In genomic region chr7:18883991-18884744, GRCm38 (mm10) we compare ENCODE assay signal across 11 mouse cellular contexts. TPM values are rescaled to one million over a fixed set of nuclear protein-coding genes. Genes with fewer than 3 reads are reported as not detected.
DNase-seq lines count a peak whose midpoint lies in the region; ATAC-seq and TF ChIP-seq lines count a peak whose summit lies in the region.
"Had no signal": no experiment of that assay in that cellular context is flagged by ENCODE, and none has a peak within 500 bp of the region (broad histone marks: within the 10 kb centered on the region; RNA-seq: fewer than 3 reads in every experiment).

No protein-coding gene starts in this region.

- WGBS in neural tube, embryonic 13.5 days = 65% methylated on average over 9 of the region's 9 CpGs
- 68% methylated on average over 9 of the region's 9 CpGs for WGBS in midbrain, embryonic 15.5 days

- H3K36me3 ChIP-seq in neural tube, embryonic 13.5 days = no peaks in the 10 kb centered on the region
- H3K36me3 ChIP-seq in midbrain, embryonic 15.5 days (replicated peaks) = no peaks in the 10 kb centered on the region

- no peak overlapping the region for H3K4me3 ChIP-seq in neural tube, embryonic 13.5 days
- H3K4me3 ChIP-seq in cortical plate, adult 2 months (ENCODE audit: insufficient read depth, low read length) = peak overlapping the region; percentile 8; the same call in 1 of the 2 replicates
- H3K4me3 ChIP-seq in midbrain, embryonic 15.5 days = no peak overlapping the region

- H3K27ac ChIP-seq in neural tube, embryonic 13.5 days (replicated peaks) = 0 out of 2 replicates have a peak overlapping the region, but pooled peaks have one; percentile 7
- H3K27ac ChIP-seq in cortical plate, adult 2 months (ENCODE audit: insufficient read depth, low read length) = peak overlapping the region; percentile 23; the same call in 1 of the 2 replicates
- H3K27ac ChIP-seq in midbrain, embryonic 15.5 days = no peak overlapping the region

- H3K4me2 ChIP-seq in neural tube, embryonic 13.5 days = no peak overlapping the region
- H3K4me2 ChIP-seq in midbrain, embryonic 15.5 days = no peak overlapping the region

- peaks cover 5% of the 10 kb centered on the region; the same call in 1 of the 2 replicates for H3K4me1 ChIP-seq in neural tube, embryonic 13.5 days (replicated peaks)
- no peaks in the 10 kb centered on the region for H3K4me1 ChIP-seq in cortical plate, adult 2 months (ENCODE audit: control insufficient read depth, insufficient read depth, low read length)
- no peaks in the 10 kb centered on the region for H3K4me1 ChIP-seq in midbrain, embryonic 15.5 days

- no peak for TF ChIP-seq CTCF in cortical plate, adult 2 months (IDR thresholded peaks at IDR 0.05; ENCODE audit: extremely low read depth, insufficient read depth, low read length)

- no peaks in the 10 kb centered on the region for H3K9me3 ChIP-seq in neural tube, embryonic 13.5 days
- no peaks in the 10 kb centered on the region for H3K9me3 ChIP-seq in midbrain, embryonic 15.5 days

- no peak overlapping the region for H3K9ac ChIP-seq in neural tube, embryonic 13.5 days
- H3K9ac ChIP-seq in midbrain, embryonic 15.5 days = no peak overlapping the region

- no peak for ATAC-seq in neural tube, embryonic 13.5 days (ENCODE audit: low read depth)
- no peak for ATAC-seq in midbrain, embryonic 15.5 days (replicated peaks)

- peak; percentile 39; the same call in 1 of the 2 replicates for TF ChIP-seq POLR2A in cortical plate, adult 2 months (IDR thresholded peaks at IDR 0.05; ENCODE audit: extremely low read depth, insufficient read depth, low read length)

- no peak for DNase-seq in neural tube, embryonic 10.5 days (ENCODE audit: extremely low spot score, low spot score)
- peak; percentile 64 to 73 for DNase-seq in lung, adult 18-20 months
- peak; percentile 56 to 74 for DNase-seq in spleen, postnatal 4 days (ENCODE audit: low spot score in 2 of 2)
- no peak for DNase-seq in frontal cortex, adult 2 months (ENCODE audit: extremely low spot score in 1 of 2, low spot score in 1 of 2)
- no peak for DNase-seq in cerebellum, postnatal 25 days
- DNase-seq: kidney, adult 8-10 months; midbrain, embryonic 14.5 days; thymus, postnatal 36 days had no signal

- H3K27me3 ChIP-seq in neural tube, embryonic 13.5 days = no peaks in the 10 kb centered on the region
- H3K27me3 ChIP-seq in midbrain, embryonic 15.5 days (replicated peaks) = no peaks in the 10 kb centered on the region

RNA-seq across cellular contexts. Expression of gene Pglyrp1, which starts 13.0 kb away (rescaled TPM):
- polyA plus RNA-seq in neural tube, embryonic 13.5 days (2015; fragmentation: Nextera tagmentation; extraction: Ambion mirVana) = 12.6 and 12.8 TPM in 2 replicates
- 15.7 and 16.0 TPM in 2 replicates for polyA plus RNA-seq in cortical plate, adult 2 months (2012; rRNA removed)
- 27.0 and 27.3 TPM in 2 replicates for polyA plus RNA-seq in midbrain, embryonic 15.5 days (2015; fragmentation: Nextera tagmentation; extraction: Ambion mirVana)
- polyA plus RNA-seq in frontal cortex, adult 2 months (2012; rRNA removed) = 17.5 and 20.5 TPM in 2 replicates

RNA-seq across cellular contexts. Expression of gene Ccdc61, which starts 26.0 kb away (rescaled TPM):
- polyA plus RNA-seq in neural tube, embryonic 13.5 days (2015; fragmentation: Nextera tagmentation; extraction: Ambion mirVana) = 19.7 and 23.0 TPM in 2 replicates
- polyA plus RNA-seq in cortical plate, adult 2 months (2012; rRNA removed) = 14.7 and 15.8 TPM in 2 replicates
- polyA plus RNA-seq in midbrain, embryonic 15.5 days (2015; fragmentation: Nextera tagmentation; extraction: Ambion mirVana) = 24.6 and 25.8 TPM in 2 replicates
- polyA plus RNA-seq in frontal cortex, adult 2 months (2012; rRNA removed) = 11.7 and 15.4 TPM in 2 replicates

RNA-seq across cellular contexts. Expression of gene Nova2, which starts 41.5 kb away (rescaled TPM):
- 9.7 and 10.7 TPM in 2 replicates for polyA plus RNA-seq in neural tube, embryonic 13.5 days (2015; fragmentation: Nextera tagmentation; extraction: Ambion mirVana)
- polyA plus RNA-seq in cortical plate, adult 2 months (2012; rRNA removed) = 22.3 and 23.3 TPM in 2 replicates
- polyA plus RNA-seq in midbrain, embryonic 15.5 days (2015; fragmentation: Nextera tagmentation; extraction: Ambion mirVana) = 15.2 and 15.9 TPM in 2 replicates
- polyA plus RNA-seq in frontal cortex, adult 2 months (2012; rRNA removed) = 25.0 and 27.0 TPM in 2 replicates

RNA-seq across cellular contexts. Expression of gene Mill2, which starts 44.4 kb away (rescaled TPM):
- polyA plus RNA-seq in neural tube, embryonic 13.5 days (2015; fragmentation: Nextera tagmentation; extraction: Ambion mirVana) = 0.17 and 0.59 TPM in 2 replicates
- 2.5 and 2.6 TPM in 2 replicates for polyA plus RNA-seq in cortical plate, adult 2 months (2012; rRNA removed)
- polyA plus RNA-seq in midbrain, embryonic 15.5 days (2015; fragmentation: Nextera tagmentation; extraction: Ambion mirVana) = 0.73 and 0.85 TPM in 2 replicates
- 2.3 and 3.4 TPM in 2 replicates for polyA plus RNA-seq in frontal cortex, adult 2 months (2012; rRNA removed)

Comparison
In these comparisons a context has a peak if more than half of its experiments do, and no peak if none do; other contexts are left out.
1. DNase-seq: peak in lung, adult 18-20 months (2 of 2) and spleen, postnatal 4 days (2 of 2); none in neural tube, embryonic 10.5 days (single experiment), frontal cortex, adult 2 months (0 of 2) and cerebellum, postnatal 25 days (0 of 2).